Mouse (Mus musculus) embryonic facial prominence, embryonic 10.5 days (tissue): Measurements from ENCODE around the gene Vwa7. TPM values are rescaled to one million over a fixed set of nuclear protein-coding genes. Genes with fewer than 3 reads are reported as not detected.
"Not testable (repeated sequence)": the region's sequence is repeated elsewhere in the genome, so short reads cannot be mapped to it uniquely, and the experiment has no call there.

ENCODE experiments used
- DNase-seq: peaks from one replicate; pipeline ENCODE4 v3.0.0-alpha.2; 2017; ENCODE audit warnings: low spot score
- H3K27ac ChIP-seq: fragments of 300-500 bp; sonication (generic); replicated peaks from 2 replicates; pipeline ENCODE4 v1.5.1; 2016; ENCODE audit warnings: mild to moderate bottlenecking
- H3K27me3 ChIP-seq: fragments of 300-500 bp; sonication (generic); replicated peaks from 2 replicates; pipeline ENCODE4 v1.6.1; 2016; ENCODE audit warnings: low read depth, mild to moderate bottlenecking; ENCODE audit not compliant: poor library complexity, severe bottlenecking
- H3K36me3 ChIP-seq: fragments of 300-500 bp; sonication (generic); replicated peaks from 2 replicates; pipeline ENCODE4 v1.6.1; 2016; ENCODE audit warnings: mild to moderate bottlenecking, moderate library complexity
- H3K4me1 ChIP-seq: fragments of 300-500 bp; sonication (generic); 2 replicates; pipeline ENCODE4 v1.6.1; 2016
- H3K4me3 ChIP-seq: fragments of 300-500 bp; sonication (generic); 2 replicates; pipeline ENCODE4 v1.5.1; 2016; ENCODE audit warnings: mild to moderate bottlenecking, moderate library complexity
- H3K9me3 ChIP-seq: fragments of 300-500 bp; sonication (generic); 2 replicates; pipeline ENCODE4 v1.6.1; 2016; ENCODE audit warnings: mild to moderate bottlenecking
- WGBS: fragments of 180-500 bp; shearing (Covaris S2); methylation state at CpG from one replicate; pipeline ENCODE4 v1.1.7; 2016; 5-methylcytosine and 5-hydroxymethylcytosine counted together
- polyA plus RNA-seq: library from polyadenylated mRNA; unstranded; fragments of >200 nt; fragmentation: Nextera tagmentation; extraction: Ambion mirVana; gene quantifications from 2 replicates; pipeline ENCODE4 v1.2.1, GENCODE M21; 2016

Gene Vwa7
- polyA plus RNA-seq, 1 experiment from 2014 or later: 0.21 TPM

DNA sequence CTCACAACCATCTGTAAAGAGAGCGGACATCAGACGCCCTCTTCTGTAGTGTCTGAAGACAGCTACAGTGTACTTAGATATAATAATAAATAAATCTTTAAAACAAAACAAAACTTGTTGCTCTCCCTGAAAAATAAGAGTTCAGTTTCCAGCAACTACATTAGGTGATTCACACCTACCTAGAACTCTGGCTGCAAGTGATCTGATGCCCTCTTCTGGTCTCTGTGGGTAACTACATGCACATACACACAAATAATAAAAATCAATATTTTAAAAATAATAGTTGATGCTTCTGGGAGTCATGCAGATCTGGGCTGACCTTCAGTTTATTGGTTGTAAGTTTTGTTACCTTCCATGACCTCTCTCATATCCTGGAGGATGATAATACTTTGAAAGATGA lies 32.2 kb upstream of the Vwa7 start:
- Histone ChIP-seq H3K36me3 (peaks cover 57% of the 10 kb centered on the region), H3K4me3 (no peak overlapping the region), H3K27ac (no peak overlapping the region), H3K4me1 (peaks cover 20% of the 10 kb centered on the region), H3K9me3 (no peaks in the 10 kb centered on the region), H3K27me3 (no peaks in the 10 kb centered on the region)
- DNase-seq: no peak
- 76% methylated on average over 2 of the region's 2 CpGs for WGBS

DNA sequence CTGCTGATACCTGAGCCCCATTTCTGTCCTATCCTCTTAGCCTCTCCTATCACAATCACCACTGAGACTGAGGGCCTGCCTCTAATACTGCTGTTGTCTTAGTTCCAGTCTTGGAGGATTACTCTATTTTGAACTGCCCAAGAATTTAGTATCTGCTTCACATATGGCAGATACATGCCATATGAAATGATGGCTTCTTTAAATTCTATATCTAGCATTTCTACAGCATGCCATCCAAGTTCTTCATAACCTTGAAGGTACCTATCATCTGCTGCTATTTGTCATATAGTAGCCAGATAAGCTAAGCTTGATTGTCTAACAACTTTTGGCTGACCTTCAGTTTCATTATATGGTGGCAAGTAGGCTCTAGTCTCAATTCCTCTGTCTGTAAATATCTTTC lies 21.6 kb upstream of the Vwa7 start:
- no peaks in the 10 kb centered on the region for H3K9me3 ChIP-seq
- H3K27me3 ChIP-seq: no peaks in the 10 kb centered on the region
- peaks cover 22% of the 10 kb centered on the region for H3K4me1 ChIP-seq
- H3K27ac ChIP-seq: no peak overlapping the region
- DNase-seq: no peak
- no peak overlapping the region for H3K4me3 ChIP-seq
- peaks cover 79% of the 10 kb centered on the region for H3K36me3 ChIP-seq

DNA sequence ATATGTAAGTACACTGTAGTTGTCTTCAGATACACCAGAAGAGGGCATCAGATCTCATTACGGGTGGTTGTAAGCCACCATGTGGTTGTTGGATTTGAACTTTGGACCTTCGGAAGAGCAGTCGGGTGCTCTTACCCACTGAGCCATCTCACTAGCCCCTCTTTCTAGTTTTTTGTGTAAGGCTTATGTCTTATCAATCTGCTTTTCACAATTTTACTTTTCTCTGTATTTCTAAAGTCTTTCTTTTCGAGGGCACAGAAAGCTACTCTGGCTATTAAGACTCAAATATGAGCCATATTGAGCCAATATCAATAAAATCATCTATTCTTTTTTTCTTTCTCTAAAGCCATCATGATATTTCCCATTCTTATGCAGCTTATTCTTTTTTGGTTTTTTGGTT lies 21.2 kb upstream of the Vwa7 start:
- peaks cover 26% of the 10 kb centered on the region for H3K4me1 ChIP-seq
- peaks cover 76% of the 10 kb centered on the region for H3K36me3 ChIP-seq
- H3K27ac ChIP-seq, H3K9me3 ChIP-seq, H3K27me3 ChIP-seq, H3K4me3 ChIP-seq, DNase-seq: not testable (repeated sequence)
- 94% methylated on average over 4 of the region's 4 CpGs for WGBS

DNA sequence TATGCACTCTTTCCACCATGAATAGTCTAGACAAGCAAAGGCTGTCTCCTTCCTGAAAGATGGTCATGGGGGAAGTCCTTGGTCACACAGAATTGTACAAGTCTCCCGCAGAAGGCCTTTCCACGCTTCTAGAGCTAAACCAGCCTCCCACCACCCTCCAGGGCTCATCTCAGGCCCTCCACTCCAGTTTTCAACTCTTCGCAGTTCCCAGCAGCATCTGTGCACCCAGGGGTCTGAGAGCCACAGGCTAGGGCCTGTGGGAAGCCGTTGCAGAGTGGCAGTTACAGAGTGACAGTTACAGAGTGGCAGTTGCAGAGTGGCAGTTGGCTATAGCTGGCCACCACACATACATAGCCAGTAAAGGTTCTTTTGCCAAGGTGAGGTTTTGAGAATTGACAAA lies 20.5 kb upstream of the Vwa7 start:
- not testable (repeated sequence) for H3K9me3 ChIP-seq, DNase-seq, H3K27ac ChIP-seq, H3K4me3 ChIP-seq, H3K27me3 ChIP-seq
- peaks cover 69% of the 10 kb centered on the region for H3K36me3 ChIP-seq
- 94% methylated on average over 4 of the region's 4 CpGs for WGBS
- H3K4me1 ChIP-seq: peaks cover 26% of the 10 kb centered on the region

DNA sequence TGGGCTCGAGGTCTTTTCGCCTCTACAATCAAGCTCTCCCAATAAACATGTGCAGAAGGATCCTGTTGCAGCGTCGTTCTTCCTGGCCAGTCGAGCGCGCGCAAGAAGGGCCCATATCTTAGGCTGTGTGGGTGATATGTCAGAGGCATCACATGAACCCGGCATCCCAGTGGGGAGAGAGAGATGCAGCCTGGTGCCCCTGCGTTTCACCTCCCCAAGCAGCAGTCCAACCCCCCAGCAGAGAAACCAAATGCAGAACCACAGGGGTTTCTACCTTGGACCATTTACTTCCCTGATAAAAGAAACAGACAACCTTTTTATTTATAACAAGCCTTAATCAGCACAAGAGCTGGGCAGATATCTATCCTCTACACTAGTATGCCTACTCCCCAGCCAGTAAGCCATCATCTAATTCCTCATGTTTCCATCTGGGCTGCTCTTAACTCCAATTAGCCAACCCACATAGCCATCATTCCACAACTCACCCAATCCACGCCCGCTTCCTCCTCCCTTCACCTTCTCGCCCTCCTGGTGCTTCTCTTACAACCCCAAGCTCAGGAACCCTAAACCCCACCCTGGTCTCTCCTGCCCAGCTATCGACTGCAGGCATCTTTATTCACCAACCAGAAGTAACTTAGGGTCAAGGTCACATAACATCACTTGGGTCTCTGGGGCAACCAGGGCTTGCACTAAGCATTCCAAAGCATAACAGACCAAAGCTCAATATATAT lies 19.8 kb upstream of the Vwa7 start:
- Histone ChIP-seq H3K4me1 (peaks cover 29% of the 10 kb centered on the region), H3K4me3 (peak overlapping the region; percentile 19; the same call in 1 of the 2 replicates), H3K27me3 (no peaks in the 10 kb centered on the region), H3K9me3 (no peaks in the 10 kb centered on the region), H3K36me3 (peaks cover 62% of the 10 kb centered on the region), H3K27ac (no peak overlapping the region)
- DNase-seq: no peak
- 94% methylated on average over 13 of the region's 14 CpGs for WGBS

- H3K9me3 ChIP-seq: no peaks in the 10 kb centered on the region
- no peaks in the 10 kb centered on the region for H3K27me3 ChIP-seq
- no peak overlapping the region for H3K27ac ChIP-seq
- peak overlapping the region; percentile 19; the same call in 1 of the 2 replicates for H3K4me3 ChIP-seq
- no peak for DNase-seq
- H3K4me1 ChIP-seq: peaks cover 33% of the 10 kb centered on the region
- peaks cover 57% of the 10 kb centered on the region for H3K36me3 ChIP-seq
- WGBS: 92% methylated on average over 5 of the region's 5 CpGs
These were observed 19.3 kb upstream of the Vwa7 start for GRCm38 (mm10) chr17:34997142-34997483.

GRCm38 (mm10) chr17:34998526-34999430 lies 17.6 kb upstream of the Vwa7 start:
- peak overlapping the region; percentile 97 for H3K4me3 ChIP-seq

GRCm38 (mm10) chr17:34999871-35000716 lies 16.3 kb upstream of the Vwa7 start:
- H3K9me3 ChIP-seq, H3K27me3 ChIP-seq: not testable (repeated sequence)
- peak overlapping the region; percentile 97 for H3K27ac ChIP-seq
- H3K4me3 ChIP-seq: peak overlapping the region; percentile 97
- DNase-seq: peak; percentile 53
- WGBS: 28% methylated on average over 31 of the region's 32 CpGs
- H3K4me1 ChIP-seq: peaks cover 54% of the 10 kb centered on the region
- H3K36me3 ChIP-seq: peaks cover 63% of the 10 kb centered on the region

More at GRCm38 (mm10) chr17:34998526-34999430, 17.6 kb upstream of the Vwa7 start:
- 94% methylated on average over 15 of the region's 15 CpGs for WGBS
- Histone ChIP-seq H3K9me3 (no peaks in the 10 kb centered on the region), H3K4me1 (peaks cover 49% of the 10 kb centered on the region), H3K27ac (peak overlapping the region; percentile 92; the same call in 1 of the 2 replicates), H3K27me3 (no peaks in the 10 kb centered on the region), H3K36me3 (peaks cover 55% of the 10 kb centered on the region)
- no peak for DNase-seq

- H3K4me1 ChIP-seq: peaks cover 54% of the 10 kb centered on the region
- peak; percentile 97 for DNase-seq
- under 1% methylated on average over 83 of the region's 83 CpGs for WGBS
- H3K27me3 ChIP-seq: no peaks in the 10 kb centered on the region
- peak within 1 kb of the TSS; percentile 97 for H3K4me3 ChIP-seq
- H3K9me3 ChIP-seq: no peaks in the 10 kb centered on the region
- peaks cover 64% of the 10 kb centered on the region for H3K36me3 ChIP-seq
- peak within 1 kb of the TSS; percentile 97 for H3K27ac ChIP-seq
These were observed 15.5 kb upstream of the Vwa7 start, which contains the start of gene Vars for GRCm38 (mm10) chr17:35000717-35001451. Vars (plus strand) TSS chr17:35000987.

GRCm38 (mm10) chr17:35001452-35002152 lies 14.8 kb upstream of the Vwa7 start:
- DNase-seq: peak; percentile 47
- Histone ChIP-seq H3K27me3 (no peaks in the 10 kb centered on the region), H3K9me3 (no peaks in the 10 kb centered on the region), H3K36me3 (peaks cover 65% of the 10 kb centered on the region), H3K4me3 (peak overlapping the region; percentile 97), H3K27ac (peak overlapping the region; percentile 97), H3K4me1 (peaks cover 54% of the 10 kb centered on the region)
- WGBS: under 1% methylated on average over 35 of the region's 35 CpGs

DNA sequence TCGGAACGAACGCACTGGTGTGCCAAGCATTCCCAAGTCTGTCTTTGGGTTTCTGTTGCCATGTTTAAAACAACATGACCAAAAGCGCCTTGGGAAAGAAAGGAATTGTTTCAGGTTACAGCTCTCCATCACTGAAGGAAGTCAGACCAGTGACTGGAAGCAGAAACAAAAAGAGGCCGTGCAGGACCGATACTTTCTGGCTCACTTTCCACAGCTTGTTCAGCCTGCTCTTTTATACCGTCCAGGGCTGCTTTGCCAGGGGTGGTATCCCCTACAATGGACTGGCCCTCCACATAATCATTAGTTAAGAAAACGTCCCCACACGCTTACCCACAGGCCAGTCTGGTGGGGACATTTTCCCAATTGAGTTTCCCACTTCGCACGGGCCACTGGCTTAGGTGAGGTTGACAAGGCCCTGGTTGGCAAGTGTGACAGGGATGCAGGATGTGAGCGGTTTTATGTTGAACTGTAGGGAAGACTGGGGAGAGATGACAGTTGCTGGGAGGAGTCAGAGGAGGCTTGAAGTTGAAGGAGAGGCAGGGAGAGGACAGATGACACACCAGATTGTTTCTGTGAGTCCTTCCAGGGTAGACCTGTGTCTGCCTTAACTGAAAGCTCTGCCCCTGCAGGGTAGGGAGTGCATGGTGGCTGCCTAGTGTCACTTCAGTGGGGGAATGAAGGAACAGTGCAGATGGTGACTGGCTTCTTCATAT lies 14.1 kb upstream of the Vwa7 start:
- Histone ChIP-seq H3K9me3 (no peaks in the 10 kb centered on the region), H3K27ac (peak overlapping the region; percentile 97), H3K27me3 (no peaks in the 10 kb centered on the region), H3K36me3 (peaks cover 65% of the 10 kb centered on the region), H3K4me1 (peaks cover 49% of the 10 kb centered on the region), H3K4me3 (peak overlapping the region; percentile 97)
- WGBS: 14% methylated on average over 12 of the region's 12 CpGs
- no peak for DNase-seq
